Mouse (Mus musculus): ENCODE measurements around the gene Wdr5.
"Not testable (repeated sequence)": the region's sequence is repeated elsewhere in the genome, so short reads cannot be mapped to it uniquely, and the experiment has no call there.

Wdr5 gene

GRCm38 (mm10) chr2:27544613-27545012 lies 29.7 kb downstream of the Wdr5 start:
- in situ Hi-C loops (cut with MboI; ENCODE audit: low pct_unique_long_range_greater_than_20kb in 1 of 2, low sequenced_read_pairs in 2 of 2, unreplicated experiment in 1 of 2): no loop called here

- in situ Hi-C loops (cut with MboI; ENCODE audit: low pct_unique_long_range_greater_than_20kb in 1 of 2, low sequenced_read_pairs in 2 of 2, unreplicated experiment in 1 of 2): not testable (repeated sequence)
Measured at GRCm38 (mm10) chr2:27545517-27545916, 30.6 kb downstream of the Wdr5 start.

GRCm38 (mm10) chr2:27546041-27546440 lies 31.1 kb downstream of the Wdr5 start:
- in situ Hi-C loops (cut with MboI; ENCODE audit: low pct_unique_long_range_greater_than_20kb in 1 of 2, low sequenced_read_pairs in 2 of 2, unreplicated experiment in 1 of 2): not testable (repeated sequence)

- in situ Hi-C loops (cut with MboI; ENCODE audit: low pct_unique_long_range_greater_than_20kb in 1 of 2, low sequenced_read_pairs in 2 of 2, unreplicated experiment in 1 of 2): no loop called here
Measured at GRCm38 (mm10) chr2:27547326-27547725, 32.4 kb downstream of the Wdr5 start.

- in situ Hi-C loops (cut with MboI; ENCODE audit: low pct_unique_long_range_greater_than_20kb in 1 of 2, low sequenced_read_pairs in 2 of 2, unreplicated experiment in 1 of 2): no loop called here
Measured at GRCm38 (mm10) chr2:27547986-27548385, 33.0 kb downstream of the Wdr5 start.

- in situ Hi-C loops (cut with MboI; ENCODE audit: low pct_unique_long_range_greater_than_20kb in 1 of 2, low sequenced_read_pairs in 2 of 2, unreplicated experiment in 1 of 2): no loop called here
Measured at GRCm38 (mm10) chr2:27548664-27549369, 33.9 kb downstream of the Wdr5 start.

GRCm38 (mm10) chr2:27552620-27553287 lies 37.8 kb downstream of the Wdr5 start:
- in situ Hi-C loops (cut with MboI; ENCODE audit: low pct_unique_long_range_greater_than_20kb in 1 of 2, low sequenced_read_pairs in 2 of 2, unreplicated experiment in 1 of 2): loop anchor here in 1 of 2 experiments (5.0 to 10.0 kb wide), 2 partner anchors 220 to 422 kb away; no protein-coding TSS in a partner anchor

GRCm38 (mm10) chr2:27554308-27554707 lies 39.4 kb downstream of the Wdr5 start:
- in situ Hi-C loops (cut with MboI; ENCODE audit: low pct_unique_long_range_greater_than_20kb in 1 of 2, low sequenced_read_pairs in 2 of 2, unreplicated experiment in 1 of 2): loop anchor here in 1 of 2 experiments (5.0 to 10.0 kb wide), 2 partner anchors 218 to 420 kb away; no protein-coding TSS in a partner anchor

GRCm38 (mm10) chr2:27556921-27557320 lies 42.0 kb downstream of the Wdr5 start:
- in situ Hi-C loops (cut with MboI; ENCODE audit: low pct_unique_long_range_greater_than_20kb in 1 of 2, low sequenced_read_pairs in 2 of 2, unreplicated experiment in 1 of 2): loop anchor here (5.0 to 10.0 kb wide), 3 partner anchors 195 to 418 kb away; no protein-coding TSS in a partner anchor

GRCm38 (mm10) chr2:27560708-27561123 lies 45.8 kb downstream of the Wdr5 start:
- in situ Hi-C loops (cut with MboI; ENCODE audit: low pct_unique_long_range_greater_than_20kb in 1 of 2, low sequenced_read_pairs in 2 of 2, unreplicated experiment in 1 of 2): no loop called here

- in situ Hi-C loops (cut with MboI; ENCODE audit: low pct_unique_long_range_greater_than_20kb in 1 of 2, low sequenced_read_pairs in 2 of 2, unreplicated experiment in 1 of 2): no loop called here
Measured at GRCm38 (mm10) chr2:27561159-27561558, 46.2 kb downstream of the Wdr5 start.

GRCm38 (mm10) chr2:27561829-27562228 lies 46.9 kb downstream of the Wdr5 start:
- in situ Hi-C loops (cut with MboI; ENCODE audit: low pct_unique_long_range_greater_than_20kb in 1 of 2, low sequenced_read_pairs in 2 of 2, unreplicated experiment in 1 of 2): no loop called here

GRCm38 (mm10) chr2:27563641-27564148 lies 48.7 kb downstream of the Wdr5 start:
- in situ Hi-C loops (cut with MboI; ENCODE audit: low pct_unique_long_range_greater_than_20kb in 1 of 2, low sequenced_read_pairs in 2 of 2, unreplicated experiment in 1 of 2): no loop called here

- in situ Hi-C loops (cut with MboI; ENCODE audit: low pct_unique_long_range_greater_than_20kb in 1 of 2, low sequenced_read_pairs in 2 of 2, unreplicated experiment in 1 of 2): no loop called here
Measured at GRCm38 (mm10) chr2:27564694-27565093, 49.7 kb downstream of the Wdr5 start.

GRCm38 (mm10) chr2:27565316-27566103 lies 50.6 kb downstream of the Wdr5 start:
- in situ Hi-C loops (cut with MboI; ENCODE audit: low pct_unique_long_range_greater_than_20kb in 1 of 2, low sequenced_read_pairs in 2 of 2, unreplicated experiment in 1 of 2): no loop called here

- in situ Hi-C loops (cut with MboI; ENCODE audit: low pct_unique_long_range_greater_than_20kb in 1 of 2, low sequenced_read_pairs in 2 of 2, unreplicated experiment in 1 of 2): loop anchor here in 1 of 2 experiments (10.0 kb wide), 1 partner anchor 174 kb away; no protein-coding TSS in a partner anchor
Measured at GRCm38 (mm10) chr2:27570856-27571255, 55.9 kb downstream of the Wdr5 start.

GRCm38 (mm10) chr2:27572261-27572793 lies 57.4 kb downstream of the Wdr5 start:
- in situ Hi-C loops (cut with MboI; ENCODE audit: low pct_unique_long_range_greater_than_20kb in 1 of 2, low sequenced_read_pairs in 2 of 2, unreplicated experiment in 1 of 2): loop anchor here in 1 of 2 experiments (10.0 kb wide), 1 partner anchor 172 kb away; no protein-coding TSS in a partner anchor

GRCm38 (mm10) chr2:27572928-27573627 lies 58.1 kb downstream of the Wdr5 start:
- in situ Hi-C loops (cut with MboI; ENCODE audit: low pct_unique_long_range_greater_than_20kb in 1 of 2, low sequenced_read_pairs in 2 of 2, unreplicated experiment in 1 of 2): loop anchor here in 1 of 2 experiments (10.0 kb wide), 1 partner anchor 172 kb away; no protein-coding TSS in a partner anchor

Data from mouse embryonic stem cell (cell line).